Mouse (Mus musculus) cerebellum, adult 2 months (tissue): ENCODE measurements around the gene Gadl1. TPM values are rescaled to one million over a fixed set of nuclear protein-coding genes. Genes with fewer than 3 reads are reported as not detected.

ENCODE experiments used
- DNase-seq, 2 experiments: peaks; one replicate each; pipeline ENCODE4 v3.0.0; 2021
- H3K27ac ChIP-seq: fragments of 200-500 bp; 2 replicates; pipeline ENCODE4 v1.5.1; 2012; ENCODE audit warnings: low read length, control low read depth, inconsistent platforms; ENCODE audit not compliant: insufficient read depth
- H3K27me3 ChIP-seq: fragments of 200-500 bp; 2 replicates; pipeline ENCODE4 v1.6.1; 2012; ENCODE audit warnings: inconsistent platforms, mild to moderate bottlenecking, low read length, moderate library complexity; ENCODE audit not compliant: control insufficient read depth, insufficient read depth
- H3K4me1 ChIP-seq: fragments of 200-500 bp; 2 replicates; pipeline ENCODE4 v1.6.1; 2011; ENCODE audit warnings: low read length; ENCODE audit not compliant: control insufficient read depth, insufficient read depth
- H3K4me3 ChIP-seq: fragments of 200-500 bp; replicated peaks from 2 replicates; pipeline ENCODE3; 2011; ENCODE audit warnings: mild to moderate bottlenecking, low read depth, low read length, control low read depth; ENCODE audit not compliant: insufficient read depth
- CTCF ChIP-seq: fragments of 200-500 bp; IDR thresholded peaks from 2 replicates; pipeline ENCODE4 v1.5.1; 2011; ENCODE audit warnings: low read depth, mild to moderate bottlenecking, control low read depth, low read length, moderate library complexity, borderline replicate concordance; ENCODE audit not compliant: insufficient read depth
- POLR2A ChIP-seq: fragments of 200-500 bp; IDR thresholded peaks from 2 replicates; pipeline ENCODE4 v1.6.1; 2011; ENCODE audit warnings: low read length, control low read depth, borderline replicate concordance; ENCODE audit not compliant: insufficient read depth
- WGBS: fragments of 180-500 bp; shearing (Covaris S2); methylation state at CpG from one replicate; pipeline ENCODE4 v1.1.7; 2018; 5-methylcytosine and 5-hydroxymethylcytosine counted together
- polyA plus RNA-seq: library from polyadenylated mRNA; depleted of rRNA; stranded (reverse); fragments of >200 nt; gene quantifications from 2 replicates; pipeline ENCODE4 v1.2.3, GENCODE M21; 2012

Gene Gadl1
- polyA plus RNA-seq, 1 experiment, result 0.31 TPM

DNA sequence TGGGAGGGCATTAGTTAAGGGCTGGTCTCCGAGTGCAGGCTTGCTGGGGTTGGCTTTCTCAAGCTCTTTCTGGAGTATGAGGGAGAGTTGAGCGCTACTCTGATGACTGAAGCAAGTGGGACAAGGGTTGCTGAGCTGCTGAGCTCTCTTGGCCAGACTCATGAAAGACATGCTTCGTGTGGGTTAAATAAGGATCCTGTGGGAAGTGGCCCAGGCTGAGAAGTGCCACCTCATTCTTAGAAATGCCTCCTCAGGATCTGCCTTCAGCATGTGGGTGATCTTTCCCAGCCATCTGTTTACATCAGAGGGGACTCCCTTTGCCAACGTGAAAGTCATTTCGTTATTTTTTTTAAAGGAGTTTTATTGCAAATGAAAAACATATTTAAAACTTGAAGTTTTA is 57.5 kb downstream of the Gadl1 start:
- H3K4me1 ChIP-seq, result no peaks in the 10 kb centered on the region
- 52% methylated on average over 5 of the region's 5 CpGs for WGBS
- no peak overlapping the region for H3K4me3 ChIP-seq
- H3K27ac ChIP-seq, result no peak overlapping the region
- no peaks in the 10 kb centered on the region for H3K27me3 ChIP-seq
- DNase-seq, result no peak
- TF ChIP-seq POLR2A (no peak), CTCF (no peak)

GRCm38 (mm10) chr9:115967638-115968037 is 58.4 kb downstream of the Gadl1 start:
- DNase-seq, result no peak
- no peak overlapping the region for H3K27ac ChIP-seq
- H3K4me3 ChIP-seq, result no peak overlapping the region
- no peak for TF ChIP-seq CTCF
- no peak for TF ChIP-seq POLR2A
- 90% methylated on average over 5 of the region's 5 CpGs for WGBS
- H3K4me1 ChIP-seq, result no peaks in the 10 kb centered on the region
- H3K27me3 ChIP-seq, result no peaks in the 10 kb centered on the region

DNA sequence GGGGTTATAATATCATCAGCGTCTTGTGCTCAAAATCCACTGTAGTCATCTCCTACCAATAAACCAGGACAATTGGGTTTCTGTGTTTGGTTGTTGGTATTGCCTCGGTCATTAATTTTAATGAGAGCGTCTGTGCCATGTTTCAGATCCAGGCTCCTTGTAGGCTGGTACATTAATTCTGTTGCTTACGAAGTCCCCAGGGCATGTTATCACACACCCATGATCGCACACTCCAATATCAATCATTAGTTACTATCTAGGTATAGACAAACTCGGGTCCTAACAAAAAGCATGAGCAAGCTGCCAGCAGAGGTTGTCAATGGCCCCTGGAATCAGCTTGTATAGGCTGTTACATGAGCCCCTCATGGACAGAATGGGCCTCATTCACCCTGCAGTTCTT is 67.6 kb downstream of the Gadl1 start:
- Histone ChIP-seq H3K27me3 (no peaks in the 10 kb centered on the region), H3K27ac (no peak overlapping the region), H3K4me1 (peaks cover 3% of the 10 kb centered on the region; the same call in 1 of the 2 replicates), H3K4me3 (no peak overlapping the region)
- TF ChIP-seq POLR2A (no peak), CTCF (no peak)
- WGBS, result 93% methylated on average over 6 of the region's 6 CpGs
- no peak for DNase-seq

DNA sequence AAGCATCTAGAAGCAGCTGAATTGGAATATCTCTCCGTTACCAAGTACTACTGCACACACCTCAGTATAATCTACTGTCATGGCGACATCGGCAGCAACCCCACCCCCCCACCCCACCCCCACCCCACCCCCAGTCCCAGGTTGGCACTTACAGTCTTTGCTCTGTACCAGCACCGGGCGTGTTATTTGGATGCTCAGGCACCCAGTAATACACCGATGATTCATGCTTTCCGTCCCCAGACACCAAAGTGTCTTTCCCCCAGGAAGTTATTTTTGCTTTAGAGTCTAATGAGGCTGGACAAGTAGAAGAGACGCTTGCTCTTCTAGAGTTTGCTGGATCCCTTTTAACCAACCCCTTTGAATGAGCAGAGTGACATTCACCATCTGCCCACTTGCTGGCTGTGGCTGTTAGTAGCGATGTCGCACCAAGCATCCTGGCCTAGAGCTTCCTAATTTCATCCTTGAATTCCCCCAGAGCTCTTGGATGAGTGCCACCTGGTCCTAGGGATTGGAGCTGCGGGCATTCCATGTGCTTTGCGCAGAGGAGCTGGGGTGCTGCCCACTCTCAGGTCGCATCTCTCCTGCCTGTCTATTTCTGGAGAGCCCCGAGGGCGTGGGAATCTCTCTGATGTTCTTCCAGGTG is 68.5 kb downstream of the Gadl1 start:
- Histone ChIP-seq H3K27me3 (no peaks in the 10 kb centered on the region), H3K4me3 (no peak overlapping the region), H3K4me1 (peaks cover 3% of the 10 kb centered on the region; the same call in 1 of the 2 replicates), H3K27ac (no peak overlapping the region)
- TF ChIP-seq CTCF (no peak), POLR2A (no peak)
- 11% methylated on average over 15 of the region's 15 CpGs for WGBS
- peak; percentile 86 to 94 for DNase-seq

GRCm38 (mm10) chr9:115978478-115978877 is 69.2 kb downstream of the Gadl1 start:
- H3K4me3 ChIP-seq, result no peak overlapping the region
- no peak overlapping the region for H3K27ac ChIP-seq
- H3K4me1 ChIP-seq, result peaks cover 3% of the 10 kb centered on the region; the same call in 1 of the 2 replicates
- no peaks in the 10 kb centered on the region for H3K27me3 ChIP-seq
- WGBS, result 47% methylated on average over 2 of the region's 2 CpGs
- TF ChIP-seq POLR2A (no peak), CTCF (no peak)
- DNase-seq, result peak in 1 of 2 experiments; percentile 6

GRCm38 (mm10) chr9:115990661-115991060 is 81.4 kb downstream of the Gadl1 start:
- H3K4me3 ChIP-seq, result no peak overlapping the region
- no peaks in the 10 kb centered on the region for H3K4me1 ChIP-seq
- H3K27ac ChIP-seq, result no peak overlapping the region
- no peak for TF ChIP-seq POLR2A
- no peak for TF ChIP-seq CTCF
- WGBS, result 90% methylated on average over 7 of the region's 7 CpGs
- H3K27me3 ChIP-seq, result no peaks in the 10 kb centered on the region
- DNase-seq, result no peak

DNA sequence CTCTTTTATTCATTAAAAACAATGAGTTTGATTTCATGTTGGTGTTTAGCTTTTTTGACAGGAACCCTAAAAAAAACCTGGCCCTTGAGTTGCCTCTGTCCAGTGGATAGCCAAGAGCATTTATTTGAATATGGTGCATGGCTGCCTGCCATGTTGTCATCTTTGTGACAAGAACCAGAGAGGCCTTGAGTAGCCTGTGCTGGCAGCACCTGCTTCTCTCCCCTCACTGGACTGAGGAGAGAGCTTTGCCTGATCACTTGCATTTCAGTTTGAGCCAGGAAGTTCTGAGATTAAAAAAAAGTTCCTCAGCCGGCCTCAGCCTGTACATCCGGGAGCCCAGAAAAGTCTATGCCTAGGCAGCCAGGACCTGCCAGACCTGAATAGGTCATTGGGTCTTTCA is 85.5 kb downstream of the Gadl1 start:
- H3K27ac ChIP-seq, result no peak overlapping the region
- no peak overlapping the region for H3K4me3 ChIP-seq
- no peaks in the 10 kb centered on the region for H3K27me3 ChIP-seq
- TF ChIP-seq CTCF (no peak), POLR2A (no peak)
- DNase-seq, result no peak
- no peaks in the 10 kb centered on the region for H3K4me1 ChIP-seq
- 72% methylated on average over 2 of the region's 2 CpGs for WGBS

DNA sequence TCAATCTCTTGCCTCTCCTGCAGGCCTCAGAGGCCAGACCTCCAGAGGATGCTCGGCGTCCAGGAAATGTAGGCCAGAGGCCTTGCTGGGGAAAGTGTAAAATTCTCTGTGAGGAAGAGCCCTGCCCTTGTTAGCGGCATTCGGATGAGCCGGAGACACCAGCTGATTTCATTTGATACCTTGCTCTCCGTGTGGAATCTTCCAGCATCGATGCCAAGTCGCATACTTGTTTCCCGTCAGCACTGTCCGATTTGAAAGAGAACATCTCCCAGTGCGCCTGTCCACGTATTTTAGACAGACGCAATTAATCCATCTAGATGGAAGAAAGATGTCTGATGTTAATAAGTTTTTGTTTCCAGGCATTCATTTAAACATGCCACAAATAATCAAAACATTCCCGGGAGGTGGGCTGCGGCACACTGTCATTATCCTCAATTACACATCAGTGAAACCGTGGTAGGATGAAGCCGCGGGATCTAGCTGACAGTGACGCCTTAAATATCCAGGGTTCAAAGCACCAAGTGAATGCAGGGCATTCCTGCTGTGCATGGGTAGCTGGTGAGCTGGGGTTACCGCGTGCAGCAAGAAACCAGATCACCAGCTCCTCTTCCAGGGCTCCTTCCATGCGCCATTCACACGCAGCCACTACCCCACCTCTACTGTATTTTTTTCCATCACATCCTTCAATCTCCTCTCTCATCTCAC is 86.8 kb downstream of the Gadl1 start:
- Histone ChIP-seq H3K27me3 (no peaks in the 10 kb centered on the region), H3K27ac (no peak overlapping the region), H3K4me3 (no peak overlapping the region), H3K4me1 (no peaks in the 10 kb centered on the region)
- TF ChIP-seq CTCF (no peak), POLR2A (no peak)
- DNase-seq, result no peak
- 68% methylated on average over 23 of the region's 23 CpGs for WGBS
